Mouse (Mus musculus): ENCODE measurements around the gene Cul3. TPM values are rescaled to one million over a fixed set of nuclear protein-coding genes. Genes with fewer than 3 reads are reported as not detected.

Gene Cul3
- polyA plus RNA-seq, 1 experiment: 17.9 TPM

DNA sequence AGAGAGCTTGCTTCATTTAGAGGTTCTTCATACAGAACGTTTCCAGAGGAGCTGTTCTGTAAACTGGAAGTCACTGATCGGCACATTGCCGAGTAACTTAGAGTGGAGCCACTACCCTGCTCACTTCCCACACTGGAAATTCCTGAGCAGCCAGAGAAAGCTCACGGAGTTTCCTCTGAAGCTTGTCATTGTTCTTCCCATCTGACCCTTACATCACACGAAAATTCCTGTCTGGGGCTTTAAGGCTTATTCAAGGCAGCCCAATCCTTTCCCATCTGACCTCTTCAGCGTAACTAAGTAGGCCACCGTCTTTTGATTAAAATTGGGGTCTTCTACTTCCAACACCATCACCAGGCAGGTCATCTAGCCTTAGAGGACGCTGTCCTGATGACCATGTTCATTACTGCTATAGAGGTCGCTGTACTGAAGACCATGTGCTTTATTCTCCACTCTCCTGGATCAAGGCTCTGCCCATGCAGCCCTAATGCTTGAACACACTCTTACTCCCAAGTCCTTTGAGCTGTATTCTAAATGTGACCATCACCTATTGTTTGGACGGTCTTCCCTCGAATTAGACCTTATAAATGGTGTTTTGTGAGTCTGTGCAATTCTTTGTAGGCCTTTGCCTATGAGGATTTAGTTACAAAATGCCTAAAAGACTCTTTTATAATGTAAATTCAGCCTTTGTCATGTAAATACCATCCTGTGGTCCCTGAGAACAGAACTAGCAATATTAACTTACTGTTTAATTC lies 103.2 kb downstream of the Cul3 start:
- TF ChIP-seq GATA1 (IDR thresholded peaks at IDR 0.05; ENCODE audit: low read length): no peak

DNA sequence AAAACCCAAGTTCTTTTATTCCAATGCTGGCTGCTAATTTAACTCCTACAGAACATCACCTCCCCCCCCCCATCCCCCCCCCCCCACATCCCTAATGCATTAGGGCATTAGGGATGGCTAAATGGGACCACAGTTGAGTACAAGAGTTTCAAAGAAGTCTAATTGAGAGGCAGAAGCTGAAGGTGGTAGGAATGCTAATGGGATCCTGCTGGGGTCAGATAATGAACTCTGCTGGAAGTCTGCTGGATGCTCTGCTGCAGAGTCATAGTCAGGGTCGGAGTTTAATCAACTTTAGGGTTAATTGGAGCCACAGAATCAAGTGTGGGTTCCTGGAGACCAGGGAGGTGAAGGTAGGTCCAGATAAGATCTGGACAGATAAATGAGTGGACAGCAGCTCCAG lies 104.2 kb downstream of the Cul3 start:
- TF ChIP-seq GATA1 (IDR thresholded peaks at IDR 0.05; ENCODE audit: low read length): no peak

DNA sequence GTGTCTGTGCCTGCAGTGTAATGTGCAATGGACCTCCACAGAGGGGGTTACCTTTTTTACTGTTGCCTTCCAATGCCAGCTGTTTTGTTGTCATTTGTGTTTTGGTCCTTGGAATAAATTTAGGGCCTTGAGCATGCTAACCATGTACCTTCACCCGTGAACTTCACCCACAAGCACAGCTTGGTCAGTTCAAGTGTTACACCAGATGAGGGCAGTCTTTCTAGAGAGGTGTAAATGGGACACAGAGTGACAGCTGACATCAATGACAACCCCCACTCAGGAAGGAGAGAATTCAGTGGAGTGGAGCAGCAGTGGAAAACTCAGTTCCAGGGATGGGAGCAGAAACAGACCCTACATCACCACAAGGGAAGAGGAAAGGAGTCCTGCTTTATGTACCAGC lies 109.7 kb downstream of the Cul3 start:
- TF ChIP-seq GATA1 (IDR thresholded peaks at IDR 0.05; ENCODE audit: low read length): no peak

DNA sequence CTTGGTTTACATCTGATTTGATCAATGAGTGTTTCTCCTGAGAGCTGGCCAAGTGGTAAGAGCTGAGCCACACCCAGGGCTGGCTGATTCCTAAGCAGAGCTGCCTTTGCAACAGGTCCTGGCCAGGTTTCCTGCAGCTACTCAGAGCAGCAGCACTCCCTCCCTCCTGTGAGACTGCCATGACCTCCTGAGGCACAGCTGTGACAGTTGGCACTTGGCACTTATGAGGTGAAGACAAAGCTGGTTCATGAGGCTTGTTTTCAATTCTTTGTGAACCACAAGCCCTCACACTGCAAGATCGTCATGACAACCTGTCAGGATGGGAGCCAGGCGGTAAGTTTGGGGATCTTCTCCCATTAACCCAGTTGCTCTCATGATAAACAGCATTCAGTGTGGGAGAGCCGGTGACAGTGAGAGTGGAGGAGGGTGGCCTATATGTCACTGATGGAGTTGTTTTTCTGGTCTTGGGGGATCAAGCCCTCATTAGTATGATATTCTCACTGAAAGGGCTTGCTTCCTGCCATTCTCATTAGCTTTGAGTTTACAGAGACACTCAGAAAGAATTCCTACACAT lies 115.4 kb downstream of the Cul3 start:
- TF ChIP-seq GATA1 (IDR thresholded peaks at IDR 0.05; ENCODE audit: low read length): no peak

DNA sequence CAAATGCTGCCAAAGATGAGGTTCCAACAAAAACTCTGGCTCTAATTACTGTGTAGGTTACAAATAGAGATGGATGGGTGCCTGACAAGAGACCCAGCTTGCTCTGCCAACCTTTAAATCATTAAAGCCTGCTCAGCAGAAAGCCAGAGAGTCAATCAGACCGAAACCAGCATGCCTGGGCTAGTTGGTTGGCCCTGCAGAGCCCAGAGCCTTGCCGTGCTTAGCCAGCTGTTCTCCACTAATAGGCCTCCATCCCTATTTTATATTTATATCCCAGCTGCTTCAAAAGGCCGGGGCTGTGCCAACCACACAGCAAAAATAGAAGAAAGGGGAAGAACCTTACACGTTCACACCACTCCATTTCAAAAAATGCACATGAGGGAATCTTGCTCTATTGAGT lies 119.1 kb downstream of the Cul3 start:
- TF ChIP-seq GATA1 (IDR thresholded peaks at IDR 0.05; ENCODE audit: low read length): no peak

DNA sequence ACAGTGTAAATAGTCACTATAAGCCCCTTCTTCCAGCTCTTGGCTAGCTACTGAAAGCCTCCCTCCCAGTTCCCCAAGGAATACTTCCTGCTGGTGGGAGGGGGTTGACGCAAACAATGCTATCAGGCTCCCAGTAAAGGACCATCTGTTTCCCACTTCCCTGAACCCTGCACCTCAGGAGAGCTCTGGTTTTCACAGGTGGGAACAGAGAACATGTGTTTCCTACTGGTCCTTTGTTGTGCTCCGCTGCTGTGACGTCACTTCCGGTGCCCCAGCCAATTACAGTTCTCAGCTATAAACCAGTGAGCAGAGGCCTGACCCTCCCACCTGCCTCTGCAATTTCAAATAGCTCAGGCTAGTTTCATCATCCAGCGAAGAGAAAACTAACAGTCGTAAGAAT lies 122.0 kb downstream of the Cul3 start, which contains the start of gene Fam124b:
Gene Fam124b (minus strand): TSS at position 206 of the 400 bp plus-strand sequence.
- no peak for TF ChIP-seq GATA1 (IDR thresholded peaks at IDR 0.05; ENCODE audit: low read length)

Other genes starting within 250 kb of the Cul3 start
- not detected in 2 replicates for gene Fam124b, start 122.0 kb downstream of the Cul3 start, polyA plus RNA-seq (2012)
- not detected in 2 replicates for gene Gm45261, start 121.0 kb upstream of the Cul3 start, polyA plus RNA-seq (2012)